Mouse (Mus musculus) myocyte (in vitro differentiated cells): Measurements from ENCODE around the gene Abhd14a. TPM values are rescaled to one million over a fixed set of nuclear protein-coding genes. Genes with fewer than 3 reads are reported as not detected.

Source experiments
- H3K27me3 ChIP-seq: one replicate; pipeline ENCODE4 v1.6.1; 2011; ENCODE audit not compliant: control insufficient read depth, insufficient read depth, insufficient read length
- H3K36me3 ChIP-seq: one replicate; pipeline ENCODE4 v1.6.1; 2011; ENCODE audit not compliant: control insufficient read depth, insufficient read depth
- H3K4me2 ChIP-seq: one replicate; pipeline ENCODE4 v1.6.1; 2011; ENCODE audit warnings: low read depth, control low read depth
- H3K4me3 ChIP-seq: one replicate; pipeline ENCODE4 v1.5.1; 2011; ENCODE audit warnings: mild to moderate bottlenecking, control low read depth, moderate library complexity
- H3K79me2 ChIP-seq: one replicate; pipeline ENCODE4 v1.6.1; 2011; ENCODE audit not compliant: control insufficient read depth, insufficient read depth
- H3ac ChIP-seq: one replicate; pipeline ENCODE4 v1.6.1; 2011; ENCODE audit not compliant: control insufficient read depth, insufficient read length
- CEBPB ChIP-seq: IDR thresholded peaks from 2 replicates; pipeline ENCODE4 v1.6.1; 2011; ENCODE audit warnings: mild to moderate bottlenecking, moderate library complexity; ENCODE audit not compliant: poor library complexity, insufficient read depth, severe bottlenecking
- E2F4 ChIP-seq: IDR thresholded peaks from one replicate; pipeline ENCODE4 v1.6.1; 2011; ENCODE audit warnings: mild to moderate bottlenecking, control low read depth, moderate library complexity; ENCODE audit not compliant: insufficient read depth
- MAX ChIP-seq: IDR thresholded peaks from one replicate; pipeline ENCODE4 v1.6.1; 2011; ENCODE audit warnings: low read depth, mild to moderate bottlenecking, control low read depth
- MYOD1 ChIP-seq, 3 experiments: IDR thresholded peaks; one replicate each; pipeline ENCODE4 v1.6.1; 2011; ENCODE audit warnings: control low read depth in 2 of 3, low read depth in 2 of 3, mild to moderate bottlenecking in 2 of 3, moderate library complexity in 1 of 3; ENCODE audit not compliant: insufficient read length in 2 of 3, control insufficient read depth in 1 of 3
- MYOG ChIP-seq, 3 experiments: IDR thresholded peaks; one replicate each; pipeline ENCODE4 v1.6.1; 2011; ENCODE audit warnings: control low read depth in 2 of 3, low read depth in 2 of 3, mild to moderate bottlenecking in 2 of 3; ENCODE audit not compliant: insufficient read length in 2 of 3, control insufficient read depth in 1 of 3, insufficient read depth in 1 of 3
- POLR2A ChIP-seq: IDR thresholded peaks from one replicate; pipeline ENCODE4 v1.6.1; 2011; ENCODE audit warnings: low read depth, mild to moderate bottlenecking, control low read depth, moderate library complexity; ENCODE audit not compliant: insufficient read length
- POLR2AphosphoS2 ChIP-seq: IDR thresholded peaks from one replicate; pipeline ENCODE4 v1.6.1; 2011; ENCODE audit warnings: low read depth, control low read depth; ENCODE audit not compliant: insufficient read length
- REST ChIP-seq: IDR thresholded peaks from one replicate; pipeline ENCODE4 v1.6.1; 2011; ENCODE audit warnings: mild to moderate bottlenecking, control low read depth, moderate library complexity; ENCODE audit not compliant: insufficient read depth, insufficient read length
- SRF ChIP-seq: IDR thresholded peaks from one replicate; pipeline ENCODE4 v1.6.1; 2011; ENCODE audit warnings: low read depth; ENCODE audit not compliant: control insufficient read depth, insufficient read length
- TCF12 ChIP-seq: IDR thresholded peaks from one replicate; pipeline ENCODE4 v1.6.1; 2011; ENCODE audit warnings: mild to moderate bottlenecking, control low read depth; ENCODE audit not compliant: poor library complexity, insufficient read depth, severe bottlenecking
- TCF3 ChIP-seq: IDR thresholded peaks from one replicate; pipeline ENCODE4 v1.6.1; 2011; ENCODE audit warnings: low read depth, control low read depth; ENCODE audit not compliant: insufficient read length
- USF1 ChIP-seq: IDR thresholded peaks from one replicate; pipeline ENCODE4 v1.6.1; 2011; ENCODE audit warnings: low read depth, mild to moderate bottlenecking, control low read depth, moderate library complexity
- polyA plus RNA-seq: library from polyadenylated mRNA; unstranded; fragments of >200 nt; fragmentation: generic; extraction: Trizol; gene quantifications from one replicate; pipeline ENCODE4 v1.2.1, GENCODE M21; 2012; ENCODE audit warnings: missing spikeins

The Abhd14a gene
- polyA plus RNA-seq, 1 experiment = 19.2 TPM

GRCm38 (mm10) chr9:106421033-106421864, 26.2 kb downstream of the Abhd14a start:
- Histone ChIP-seq H3K27me3 (no peaks in the 10 kb centered on the region), H3K36me3 (no peaks in the 10 kb centered on the region), H3ac (no peak overlapping the region), H3K4me2 (no peak overlapping the region), H3K79me2 (no peaks in the 10 kb centered on the region), H3K4me3 (no peak overlapping the region)
- TF ChIP-seq TCF12 (no peak), POLR2A (no peak), E2F4 (no peak), MAX (no peak), USF1 (no peak), MYOD1 (IDR thresholded peaks at IDR 0.05; ENCODE audit: control insufficient read depth in 1 of 3, insufficient read length in 2 of 3, low read depth in 2 of 3) (no peak), MYOG (IDR thresholded peaks at IDR 0.05; ENCODE audit: control insufficient read depth in 1 of 3, insufficient read depth in 1 of 3, insufficient read length in 2 of 3, low read depth in 2 of 3) (no peak), POLR2AphosphoS2 (no peak), SRF (no peak), REST (no peak)

- Histone ChIP-seq H3K4me2 (no peak overlapping the region), H3K4me3 (no peak overlapping the region), H3ac (no peak overlapping the region), H3K79me2 (no peaks in the 10 kb centered on the region), H3K36me3 (no peaks in the 10 kb centered on the region), H3K27me3 (no peaks in the 10 kb centered on the region)
- TF ChIP-seq MYOG (IDR thresholded peaks at IDR 0.05; ENCODE audit: control insufficient read depth in 1 of 3, insufficient read depth in 1 of 3, insufficient read length in 2 of 3, low read depth in 2 of 3) = no peak
- TF ChIP-seq REST = no peak
- no peak for TF ChIP-seq SRF
- no peak for TF ChIP-seq CEBPB
- TF ChIP-seq POLR2AphosphoS2 = no peak
- no peak for TF ChIP-seq TCF12
- TF ChIP-seq MYOD1 (IDR thresholded peaks at IDR 0.05; ENCODE audit: control insufficient read depth in 1 of 3, insufficient read length in 2 of 3, low read depth in 2 of 3) = no peak
- no peak for TF ChIP-seq POLR2A
- TF ChIP-seq MAX = no peak
- TF ChIP-seq E2F4 = no peak
Observed at GRCm38 (mm10) chr9:106420608-106421007, 26.9 kb downstream of the Abhd14a start.

GRCm38 (mm10) chr9:106417841-106418625, 29.4 kb downstream of the Abhd14a start:
- Histone ChIP-seq H3K4me2 (peak overlapping the region; percentile 58), H3K27me3 (no peaks in the 10 kb centered on the region), H3K79me2 (no peaks in the 10 kb centered on the region), H3K4me3 (no peak overlapping the region), H3ac (no peak overlapping the region), H3K36me3 (no peaks in the 10 kb centered on the region)
- TF ChIP-seq E2F4 = no peak
- no peak for TF ChIP-seq POLR2A
- TF ChIP-seq POLR2AphosphoS2 = no peak
- peak in 1 of 3 experiments; percentile 18 for TF ChIP-seq MYOG (IDR thresholded peaks at IDR 0.05; ENCODE audit: control insufficient read depth in 1 of 3, insufficient read depth in 1 of 3, insufficient read length in 2 of 3, low read depth in 2 of 3)
- no peak for TF ChIP-seq TCF12
- TF ChIP-seq TCF3 = no peak
- TF ChIP-seq MAX = no peak
- no peak for TF ChIP-seq USF1
- peak in 2 of 3 experiments; percentile 25 to 73 for TF ChIP-seq MYOD1 (IDR thresholded peaks at IDR 0.05; ENCODE audit: control insufficient read depth in 1 of 3, insufficient read length in 2 of 3, low read depth in 2 of 3)
- no peak for TF ChIP-seq REST
- TF ChIP-seq CEBPB = no peak
- no peak for TF ChIP-seq SRF

- Histone ChIP-seq H3K36me3 (no peaks in the 10 kb centered on the region), H3K4me3 (no peak overlapping the region), H3K27me3 (no peaks in the 10 kb centered on the region), H3ac (no peak overlapping the region), H3K4me2 (no peak overlapping the region), H3K79me2 (no peaks in the 10 kb centered on the region)
- TF ChIP-seq TCF3 (no peak), POLR2AphosphoS2 (no peak), POLR2A (no peak), REST (no peak), MAX (no peak), E2F4 (no peak), MYOG (IDR thresholded peaks at IDR 0.05; ENCODE audit: control insufficient read depth in 1 of 3, insufficient read depth in 1 of 3, insufficient read length in 2 of 3, low read depth in 2 of 3) (no peak), USF1 (no peak), CEBPB (no peak), MYOD1 (IDR thresholded peaks at IDR 0.05; ENCODE audit: control insufficient read depth in 1 of 3, insufficient read length in 2 of 3, low read depth in 2 of 3) (no peak), SRF (no peak), TCF12 (no peak)
Observed at GRCm38 (mm10) chr9:106416826-106417225, 30.7 kb downstream of the Abhd14a start.
